Comparison of ENCODE assay signal across 8 mouse cellular contexts in the genomic region with DNA sequence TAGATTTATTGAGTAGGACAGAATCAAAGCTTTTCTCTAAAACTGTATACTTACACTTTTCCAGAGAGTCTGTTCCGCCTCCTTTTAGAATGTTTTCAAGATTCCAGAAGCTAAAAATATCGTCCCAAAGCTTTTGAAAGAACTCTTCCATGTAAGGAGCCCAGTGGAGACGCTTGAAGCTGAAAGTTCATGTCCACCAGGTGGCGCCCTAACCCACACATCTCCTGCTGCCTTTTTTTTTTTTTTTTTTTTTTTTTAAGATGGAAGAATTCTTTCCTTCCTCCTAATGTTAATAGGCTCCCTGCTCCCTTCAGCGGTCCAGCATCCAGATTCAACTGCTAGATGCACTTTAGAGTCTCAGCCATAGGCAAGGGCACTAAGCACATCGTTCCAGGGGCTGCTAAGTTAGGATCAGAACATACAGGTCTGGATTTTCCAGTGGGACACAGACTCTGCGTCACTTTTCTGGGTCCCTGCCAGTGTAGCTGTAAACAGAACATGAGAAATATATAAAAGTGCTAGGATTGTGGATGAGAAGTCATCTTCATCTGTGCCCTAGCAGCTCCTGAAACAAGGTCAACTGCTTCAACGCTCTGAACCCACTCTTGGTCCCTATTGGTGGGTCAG. TPM values are rescaled to one million over a fixed set of nuclear protein-coding genes. Genes with fewer than 3 reads are reported as not detected.
DNase-seq lines count a peak whose midpoint lies in the region; ATAC-seq and TF ChIP-seq lines count a peak whose summit lies in the region.

No protein-coding gene starts in this region.

- peaks cover 11% of the 10 kb centered on the region for H3K9me3 ChIP-seq in CH12.LX (replicated peaks; ENCODE audit: low read length)

- no peaks in the 10 kb centered on the region for H3K79me2 ChIP-seq in CH12.LX (replicated peaks; ENCODE audit: control insufficient read depth, extremely low read depth, insufficient read depth, poor library complexity, severe bottlenecking)

- no peak overlapping the region for H3K27ac ChIP-seq in CH12.LX (ENCODE audit: insufficient read depth, low read depth)

- H3K4me2 ChIP-seq in CH12.LX (ENCODE audit: insufficient read depth, low read depth, poor library complexity, severe bottlenecking) = peak overlapping the region; percentile 64; the same call in 1 of the 2 replicates

- TF ChIP-seq POLR2A in CH12.LX (IDR thresholded peaks at IDR 0.05; ENCODE audit: low read depth, low read length) = no peak

- no peaks in the 10 kb centered on the region for H3K36me3 ChIP-seq in CH12.LX (replicated peaks in 1 of 2; ENCODE audit: control insufficient read depth in 1 of 2, insufficient read depth in 1 of 2, low read length in 1 of 2)

- in situ Hi-C loops in CH12.LX (cut with MboI; ENCODE audit: low pct_ligation_motif_present, low pct_unique_long_range_greater_than_20kb, low sequenced_read_pairs) = no loop called here

- TF ChIP-seq RAD21 in CH12.LX (IDR thresholded peaks at IDR 0.05; ENCODE audit: low read depth, low read length) = peak; percentile 73

- ATAC-seq in monocyte, adult 5-6 weeks (replicated peaks; ENCODE audit: insufficient number of reproducible peaks, low FRiP score, low TSS enrichment, poor library complexity, severe bottlenecking) = no peak

- peak; percentile 86 for DNase-seq in CH12.LX (ENCODE audit: extremely low read depth)
- peak; percentile 72 for DNase-seq in Muller cell, postnatal 12 days (ENCODE audit: inconsistent ontology term)
- peak; percentile 88 to 95 for DNase-seq in cerebellum, postnatal 14 days
- DNase-seq in gastrocnemius, postnatal 4 days (ENCODE audit: low spot score in 2 of 2) = peak; percentile 77 to 88
- peak; percentile 80 for DNase-seq in layer of hippocampus, adult 9-11 months
- peak; percentile 87 for DNase-seq in lung, postnatal 25 days (ENCODE audit: low spot score)
- peak; percentile 61 to 91 for DNase-seq in spleen, postnatal 10 days (ENCODE audit: low spot score in 2 of 2)

- H3K4me3 ChIP-seq in CH12.LX (replicated peaks in 1 of 3; ENCODE audit: low read depth in 2 of 3, low read length in 2 of 3, poor library complexity in 1 of 3) = no peak overlapping the region

- peaks cover 3% of the 10 kb centered on the region for H3K27me3 ChIP-seq in CH12.LX (replicated peaks)

- TF ChIP-seq CTCF in CH12.LX (conservative IDR thresholded peaks at IDR 0.05 in 1 of 2, IDR thresholded peaks at IDR 0.05 in 1 of 2; ENCODE audit: low read depth in 2 of 2, low read length in 2 of 2) = peak; percentile 53 to 88; a peak in 3 of 4 replicates

- TF ChIP-seq EP300 in CH12.LX (IDR thresholded peaks at IDR 0.05; ENCODE audit: low read length) = no peak

- H3K4me1 ChIP-seq in CH12.LX (ENCODE audit: control insufficient read depth in 1 of 2, insufficient read depth in 2 of 2) = peaks cover 4 to 22% of the 10 kb centered on the region in 2 experiments; a peak in 2 of 4 replicates

- dilution Hi-C loops in CH12.LX (cut with MboI; ENCODE audit: extremely low pct_ligation_motif_present, extremely low pct_unique_long_range_greater_than_20kb, low sequenced_read_pairs) = no loop called here

- no peak overlapping the region for H3K9ac ChIP-seq in CH12.LX (ENCODE audit: insufficient read depth, low read depth)

TF ChIP-seq in CH12.LX, 34 proteins besides CTCF, POLR2A, EP300 and RAD21:
- TF ChIP-seq SMC3 (IDR thresholded peaks at IDR 0.05; ENCODE audit: low read depth, low read length) = peak; percentile 87
- peak; percentile 36 for TF ChIP-seq ZC3H11A (IDR thresholded peaks at IDR 0.05; ENCODE audit: low read depth, low read length)
- TF ChIP-seq MEF2A (IDR thresholded peaks at IDR 0.05; ENCODE audit: borderline replicate concordance, low read depth, low read length) = 0 out of 2 replicates have a peak, but pooled peaks have one; percentile 11
- TF ChIP-seq IRF4 (IDR thresholded peaks at IDR 0.05; ENCODE audit: low read depth, low read length) = 0 out of 2 replicates have a peak, but pooled peaks have one; percentile 13
- TF ChIP-seq NELFE (IDR thresholded peaks at IDR 0.05; ENCODE audit: low read depth, low read length) = no peak
- no peak; the same call in 1 of the 2 replicates for TF ChIP-seq ZKSCAN1 (IDR thresholded peaks at IDR 0.05; ENCODE audit: borderline replicate concordance, low read depth, low read length)
- no peak for TF ChIP-seq GABPA (IDR thresholded peaks at IDR 0.05; ENCODE audit: insufficient replicate concordance, low read depth, low read length)
- TF ChIP-seq USF2 (conservative IDR thresholded peaks at IDR 0.05; ENCODE audit: low read depth, low read length) = no peak
- TF ChIP-seq UBTF (IDR thresholded peaks at IDR 0.05; ENCODE audit: low read depth, low read length) = peak; percentile 51; the same call in 1 of the 2 replicates
- TF ChIP-seq MXI1 (IDR thresholded peaks at IDR 0.05; ENCODE audit: low read depth, low read length) = no peak
- no peak for TF ChIP-seq TCF12 (IDR thresholded peaks at IDR 0.05; ENCODE audit: low read depth, low read length)
- no peak for TF ChIP-seq MYC (IDR thresholded peaks at IDR 0.05; ENCODE audit: low read depth, low read length)
- peak; percentile 99 for TF ChIP-seq ZNF384 (IDR thresholded peaks at IDR 0.05; ENCODE audit: low read depth, low read length)
- no peak for TF ChIP-seq ETS1 (conservative IDR thresholded peaks at IDR 0.05; ENCODE audit: low read depth, low read length)

RNA-seq across cellular contexts. Expression of a gene that starts 2.5 kb away (rescaled TPM):
- total RNA-seq in CH12.LX (2012; rRNA removed) = not detected in 2 replicates
- not detected in 2 replicates for total RNA-seq in CH12.LX (2014; rRNA removed)
- polyA plus RNA-seq in CH12.LX (2012; ENCODE audit: insufficient read length, low read depth) = 0.07 TPM in 1 of 2 replicates, not detected in the other
- 10 to 100 TPM; 33.7 to 34.8 TPM for total RNA-seq in gastrocnemius, postnatal 4 days (2021)
- 4.6 to 15.8 TPM (median 7.2 TPM) in 3 replicates for total RNA-seq in monocyte, adult 5-6 weeks (2017)

RNA-seq across cellular contexts. Expression of a gene that starts 15.8 kb away (rescaled TPM):
- 7.7 and 9.3 TPM in 2 replicates for total RNA-seq in CH12.LX (2012; rRNA removed)
- total RNA-seq in CH12.LX (2014; rRNA removed) = 8.1 and 9.0 TPM in 2 replicates
- 5.9 and 6.5 TPM in 2 replicates for polyA plus RNA-seq in CH12.LX (2012; ENCODE audit: insufficient read length, low read depth)
- 10 to 100 TPM; 11.5 to 11.8 TPM for total RNA-seq in gastrocnemius, postnatal 4 days (2021)
- 3.7 to 6.4 TPM (median 4.2 TPM) in 3 replicates for total RNA-seq in monocyte, adult 5-6 weeks (2017)

RNA-seq across cellular contexts. Expression of a gene that starts 19.1 kb away (rescaled TPM):
- total RNA-seq in CH12.LX (2012; rRNA removed) (14.6 and 16.2 TPM in 2 replicates), CH12.LX (2014; rRNA removed) (11.3 and 11.4 TPM in 2 replicates)
- 18.3 and 19.2 TPM in 2 replicates for polyA plus RNA-seq in CH12.LX (2012; ENCODE audit: insufficient read length, low read depth)
- total RNA-seq in gastrocnemius, postnatal 4 days (2021) = 10 to 100 TPM; 18.6 to 22.3 TPM
- total RNA-seq in monocyte, adult 5-6 weeks (2017) = 43.3 to 59.7 TPM (median 44.3 TPM) in 3 replicates

RNA-seq across cellular contexts. Expression of a gene that starts 54.4 kb away (rescaled TPM):
- total RNA-seq in CH12.LX (2012; rRNA removed) (10.0 and 10.9 TPM in 2 replicates), CH12.LX (2014; rRNA removed) (5.8 and 7.0 TPM in 2 replicates)
- polyA plus RNA-seq in CH12.LX (2012; ENCODE audit: insufficient read length, low read depth) = 21.4 and 23.9 TPM in 2 replicates
- total RNA-seq in gastrocnemius, postnatal 4 days (2021) = 10 to 100 TPM; 18.5 to 21.5 TPM
- total RNA-seq in monocyte, adult 5-6 weeks (2017) = 12.4 to 19.9 TPM (median 16.8 TPM) in 3 replicates

RNA-seq across cellular contexts. Expression of a gene that starts 57.4 kb away (rescaled TPM):
- total RNA-seq in CH12.LX (2012; rRNA removed) = not detected in 2 replicates
- not detected in 2 replicates for total RNA-seq in CH12.LX (2014; rRNA removed)
- not detected in 2 replicates for polyA plus RNA-seq in CH12.LX (2012; ENCODE audit: insufficient read length, low read depth)
- total RNA-seq in gastrocnemius, postnatal 4 days (2021) = 1 to 10 TPM; 4.5 to 4.8 TPM
- total RNA-seq in monocyte, adult 5-6 weeks (2017) = not detected in 3 replicates
